Mouse (Mus musculus) lung, postnatal 0 days (tissue): Measurements from ENCODE around the gene Krt42. TPM values are rescaled to one million over a fixed set of nuclear protein-coding genes. Genes with fewer than 3 reads are reported as not detected.

Experiments used
- ATAC-seq: fragments of 200-750 bp; cut with Nextera tagmentation; 2 replicates; pipeline ENCODE4 v1.8.0; 2017; ENCODE audit warnings: moderate library complexity
- DNase-seq: peaks from one replicate; pipeline ENCODE4 v3.0.0-alpha.2; 2016; ENCODE audit warnings: low spot score
- H3K27ac ChIP-seq: fragments of 300-500 bp; sonication (generic); 2 replicates; pipeline ENCODE4 v1.5.1; 2014; ENCODE audit warnings: antibody characterized with exemption, mild to moderate bottlenecking, low read length, mixed read lengths
- H3K27me3 ChIP-seq: fragments of 300-500 bp; sonication (generic); replicated peaks from 2 replicates; pipeline ENCODE4 v1.6.1; 2014; ENCODE audit warnings: low read length, mixed read lengths; ENCODE audit not compliant: insufficient read depth
- H3K36me3 ChIP-seq: fragments of 300-500 bp; sonication (generic); 2 replicates; pipeline ENCODE4 v1.6.1; 2014; ENCODE audit warnings: low read length, mixed read lengths; ENCODE audit not compliant: insufficient read depth
- H3K4me1 ChIP-seq: fragments of 300-500 bp; sonication (generic); 2 replicates; pipeline ENCODE4 v1.6.1; 2014; ENCODE audit warnings: antibody characterized with exemption, low read depth, low read length, mixed read lengths; ENCODE audit not compliant: insufficient read depth
- H3K4me2 ChIP-seq: fragments of 300-500 bp; sonication (generic); replicated peaks from 2 replicates; pipeline ENCODE4 v1.6.1; 2014; ENCODE audit warnings: low read depth, mild to moderate bottlenecking, low read length, moderate library complexity, mixed read lengths
- H3K4me3 ChIP-seq: fragments of 300-500 bp; sonication (generic); 2 replicates; pipeline ENCODE4 v1.5.1; 2014; ENCODE audit warnings: low read depth, low read length
- H3K9ac ChIP-seq: fragments of 300-500 bp; sonication (generic); replicated peaks from 2 replicates; pipeline ENCODE4 v1.6.1; 2014; ENCODE audit warnings: low read depth, mild to moderate bottlenecking
- H3K9me3 ChIP-seq: fragments of 300-500 bp; sonication (generic); 2 replicates; pipeline ENCODE4 v1.6.1; 2016; ENCODE audit warnings: low read length, mixed read lengths
- CTCF ChIP-seq: IDR thresholded peaks from 2 replicates; pipeline ENCODE4 v1.5.1; 2016; ENCODE audit warnings: antibody characterized with exemption, mild to moderate bottlenecking
- EP300 ChIP-seq: IDR thresholded peaks from 2 replicates; pipeline ENCODE4 v1.6.1; 2016; ENCODE audit warnings: antibody characterized with exemption, mild to moderate bottlenecking, control low read depth
- WGBS: fragments of 180-500 bp; shearing (Covaris S2); extraction: QIAGEN DNeasy Blood & Tissue Kit; methylation state at CpG from one replicate; pipeline ENCODE4 v1.1.7; 2014; 5-methylcytosine and 5-hydroxymethylcytosine counted together
- polyA plus RNA-seq: library from polyadenylated mRNA; unstranded; fragments of >200 nt; fragmentation: Nextera tagmentation; extraction: Ambion mirVana; gene quantifications from 2 replicates; pipeline ENCODE4 v1.2.1, GENCODE M21; 2015

The Krt42 gene
- polyA plus RNA-seq, 1 experiment from 2014 or later: not detected

DNA sequence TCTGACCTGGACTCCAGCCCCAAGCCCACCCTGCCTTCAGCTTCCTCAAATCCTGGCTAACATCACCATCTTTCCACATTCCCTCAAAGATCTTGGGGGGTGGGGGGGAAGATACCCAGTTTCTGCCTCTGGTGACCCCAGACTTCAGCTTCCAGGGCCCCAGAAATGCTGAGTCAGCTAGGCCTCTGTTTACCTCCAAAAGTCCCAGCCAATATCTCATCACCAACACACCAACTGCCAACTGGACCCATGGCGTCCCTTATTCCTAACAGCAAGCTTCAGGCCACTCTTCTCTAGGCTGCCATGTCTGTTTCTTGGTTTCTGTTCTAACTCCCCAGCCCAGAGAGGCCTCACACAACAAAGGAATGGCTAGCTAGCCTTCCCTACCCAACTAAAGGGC, 2.2 kb upstream of the Krt42 start:
- no peak overlapping the region for H3K4me2 ChIP-seq
- H3K9me3 ChIP-seq: no peaks in the 10 kb centered on the region
- H3K4me3 ChIP-seq: no peak overlapping the region
- H3K4me1 ChIP-seq: no peaks in the 10 kb centered on the region
- DNase-seq (no peak), ATAC-seq (no peak)
- H3K27me3 ChIP-seq: no peaks in the 10 kb centered on the region
- 85% methylated on average over 1 of the region's 1 CpGs for WGBS
- H3K9ac ChIP-seq: no peak overlapping the region
- TF ChIP-seq EP300 (no peak), CTCF (no peak)
- no peak overlapping the region for H3K27ac ChIP-seq
- no peaks in the 10 kb centered on the region for H3K36me3 ChIP-seq

DNA sequence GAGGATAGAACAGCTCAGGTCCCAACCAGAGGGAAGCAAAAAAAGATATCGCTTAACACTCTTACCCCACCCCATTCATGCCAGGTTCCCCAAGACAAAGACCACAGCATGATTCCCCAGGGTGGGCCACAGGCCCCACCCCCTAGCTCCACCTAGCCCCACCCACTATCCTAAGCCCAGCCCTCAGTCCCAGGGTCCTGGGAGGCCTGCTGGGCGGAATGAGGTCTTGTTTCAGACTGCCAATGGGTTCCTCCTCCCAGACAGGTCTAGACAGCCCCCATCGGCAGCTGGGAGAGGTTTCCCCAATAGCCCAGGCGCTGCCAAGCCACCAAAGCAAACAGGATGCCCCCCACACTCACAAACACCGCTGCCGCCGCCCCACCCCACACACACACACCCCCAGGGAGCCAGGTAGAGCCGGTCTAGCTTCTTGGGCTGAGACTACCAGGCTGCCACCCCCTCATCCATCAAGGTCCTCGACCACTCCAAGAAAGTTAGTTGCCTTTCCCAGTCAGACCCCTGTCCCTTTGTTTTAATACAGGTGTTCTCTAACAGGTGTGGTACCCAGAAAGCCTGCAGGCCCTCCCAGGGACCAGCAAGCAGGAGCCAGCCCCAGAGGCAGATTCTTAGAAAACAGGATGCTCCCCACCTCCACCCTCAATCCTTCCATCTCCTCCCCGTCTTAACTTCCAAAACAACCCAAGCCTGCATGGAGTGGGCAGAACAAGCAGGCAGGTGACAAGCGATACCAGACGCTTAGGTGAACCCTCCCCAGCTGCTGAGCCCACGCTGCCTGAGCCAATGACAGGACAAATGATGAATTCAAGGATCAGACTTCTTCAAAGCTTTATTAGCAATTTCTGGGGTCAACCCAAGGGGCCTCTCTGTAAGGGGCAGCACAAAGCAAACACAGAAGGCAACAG, 7.4 kb downstream of the Krt42 start:
- Histone ChIP-seq H3K9me3 (no peaks in the 10 kb centered on the region), H3K9ac (no peak overlapping the region), H3K4me3 (no peak overlapping the region), H3K36me3 (no peaks in the 10 kb centered on the region), H3K4me1 (no peaks in the 10 kb centered on the region), H3K27me3 (no peaks in the 10 kb centered on the region), H3K4me2 (no peak overlapping the region), H3K27ac (no peak overlapping the region)
- WGBS: 19% methylated on average over 13 of the region's 13 CpGs
- TF ChIP-seq EP300 (no peak), CTCF (no peak)
- ATAC-seq (no peak), DNase-seq (no peak)

- Histone ChIP-seq H3K36me3 (no peaks in the 10 kb centered on the region), H3K27ac (no peak overlapping the region), H3K4me2 (no peak overlapping the region), H3K9ac (no peak overlapping the region), H3K27me3 (no peaks in the 10 kb centered on the region), H3K4me1 (no peaks in the 10 kb centered on the region), H3K9me3 (no peaks in the 10 kb centered on the region), H3K4me3 (no peak overlapping the region)
- ATAC-seq (no peak), DNase-seq (no peak)
- 80% methylated on average over 9 of the region's 9 CpGs for WGBS
- TF ChIP-seq EP300 (no peak), CTCF (no peak)
Measured at GRCm38 (mm10) chr11:100261235-100261605, 8.5 kb downstream of the Krt42 start.

GRCm38 (mm10) chr11:100260514-100261234, 9.0 kb downstream of the Krt42 start, which contains the start of gene Krt17:
Gene Krt17, minus strand, starts transcription at chr11:100261029.
- H3K4me3 ChIP-seq: no peak within 1 kb of the TSS
- no peaks in the 10 kb centered on the region for H3K4me1 ChIP-seq
- ATAC-seq (no peak), DNase-seq (no peak)
- H3K27ac ChIP-seq: no peak within 1 kb of the TSS
- H3K9me3 ChIP-seq: no peaks in the 10 kb centered on the region
- WGBS: 82% methylated on average over 16 of the region's 21 CpGs
- H3K4me2 ChIP-seq: no peak within 1 kb of the TSS
- TF ChIP-seq CTCF (no peak), EP300 (no peak)
- no peak within 1 kb of the TSS for H3K9ac ChIP-seq
- H3K36me3 ChIP-seq: no peaks in the 10 kb centered on the region
- no peaks in the 10 kb centered on the region for H3K27me3 ChIP-seq

GRCm38 (mm10) chr11:100259079-100259478, 10.6 kb downstream of the Krt42 start:
- no peak overlapping the region for H3K4me2 ChIP-seq
- H3K27ac ChIP-seq: no peak overlapping the region
- WGBS: 91% methylated on average over 9 of the region's 9 CpGs
- no peak overlapping the region for H3K4me3 ChIP-seq
- no peaks in the 10 kb centered on the region for H3K27me3 ChIP-seq
- no peaks in the 10 kb centered on the region for H3K36me3 ChIP-seq
- H3K9ac ChIP-seq: no peak overlapping the region
- DNase-seq (no peak), ATAC-seq (no peak)
- no peak for TF ChIP-seq EP300
- TF ChIP-seq CTCF: no peak
- no peaks in the 10 kb centered on the region for H3K4me1 ChIP-seq
- no peaks in the 10 kb centered on the region for H3K9me3 ChIP-seq

DNA sequence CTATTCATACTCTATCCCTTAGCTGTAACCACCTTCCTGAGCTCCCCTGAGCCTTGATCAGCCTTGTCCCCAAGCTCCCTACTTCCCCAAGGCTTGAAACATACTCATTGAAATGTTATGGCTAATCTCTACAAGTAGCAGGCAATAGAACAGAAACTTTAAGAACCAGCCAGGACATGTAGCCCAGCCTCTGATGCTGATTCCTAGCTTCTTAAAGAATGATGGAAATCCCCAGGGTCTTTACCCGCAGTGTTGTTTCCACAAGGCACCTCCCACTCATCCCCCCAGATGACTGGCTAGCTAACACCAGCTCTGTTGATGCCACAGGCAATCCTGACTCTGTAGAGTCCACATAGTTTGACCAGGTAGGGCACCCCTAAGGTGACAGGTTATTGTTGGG, 11.7 kb downstream of the Krt42 start:
- no peak for DNase-seq
- TF ChIP-seq EP300 (no peak), CTCF (no peak)
- H3K4me3 ChIP-seq: no peak overlapping the region
- ATAC-seq: no peak
- no peak overlapping the region for H3K4me2 ChIP-seq
- H3K4me1 ChIP-seq: no peaks in the 10 kb centered on the region
- WGBS: 86% methylated on average over 1 of the region's 1 CpGs
- no peak overlapping the region for H3K9ac ChIP-seq
- H3K27ac ChIP-seq: no peak overlapping the region
- H3K27me3 ChIP-seq: no peaks in the 10 kb centered on the region
- no peaks in the 10 kb centered on the region for H3K9me3 ChIP-seq
- no peaks in the 10 kb centered on the region for H3K36me3 ChIP-seq
